Mouse (Mus musculus): ENCODE data around the gene Polr2i. TPM values are rescaled to one million over a fixed set of nuclear protein-coding genes. Genes with fewer than 3 reads are reported as not detected.
A peak's percentile ranks its signal among the peaks of the same experiment; 100 is the strongest.

Polr2i gene
- total RNA-seq, 2 experiments from 2014 or later = 50.8 to 58.9 TPM

DNA sequence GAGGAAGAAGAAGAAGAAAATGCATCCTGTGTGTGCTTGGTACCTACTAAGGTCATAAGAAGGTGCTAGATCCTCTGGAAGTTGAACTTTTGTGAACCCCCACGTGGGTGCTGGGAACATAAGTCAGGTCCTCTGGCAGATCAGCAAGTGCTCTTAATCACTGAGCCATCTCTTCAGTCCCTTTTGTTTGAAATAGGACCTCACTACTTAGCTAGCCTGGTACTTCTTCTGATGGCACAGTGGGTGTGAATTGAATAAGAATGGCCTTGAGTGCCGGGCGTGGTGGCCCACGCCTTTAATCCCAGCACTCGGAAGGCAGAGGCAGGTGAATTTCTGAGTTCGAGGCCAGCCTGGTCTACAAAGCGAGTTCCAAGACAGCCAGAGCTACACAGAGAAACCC lies 34.2 kb downstream of the Polr2i start:
- no peak for DNase-seq

- DNase-seq = no peak
These were observed 35.0 kb downstream of the Polr2i start for GRCm38 (mm10) chr7:30266780-30267179.

- no peak for DNase-seq
These were observed 37.9 kb downstream of the Polr2i start for GRCm38 (mm10) chr7:30269641-30270040.

DNA sequence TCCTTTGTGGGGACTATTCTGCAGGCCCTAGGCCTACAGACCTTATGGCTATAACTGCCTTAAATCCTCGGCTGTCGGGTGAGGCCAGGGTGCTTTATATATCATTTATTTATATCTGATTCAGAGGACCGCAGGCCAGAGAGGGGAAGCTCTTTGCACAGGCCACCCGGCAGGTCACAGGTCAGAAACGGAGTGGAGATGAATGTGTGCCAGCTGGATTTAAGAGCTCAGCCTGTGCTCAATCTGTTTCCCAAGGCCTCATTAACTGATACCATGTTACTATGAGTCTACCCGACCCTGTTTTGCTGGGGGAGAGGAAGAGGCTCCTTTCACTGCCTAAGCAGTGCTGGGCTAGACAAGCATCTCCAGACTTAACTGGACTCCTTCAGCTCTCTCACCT lies 42.6 kb downstream of the Polr2i start:
- no peak for DNase-seq

GRCm38 (mm10) chr7:30278911-30279310 lies 47.2 kb downstream of the Polr2i start:
- DNase-seq = no peak

DNA sequence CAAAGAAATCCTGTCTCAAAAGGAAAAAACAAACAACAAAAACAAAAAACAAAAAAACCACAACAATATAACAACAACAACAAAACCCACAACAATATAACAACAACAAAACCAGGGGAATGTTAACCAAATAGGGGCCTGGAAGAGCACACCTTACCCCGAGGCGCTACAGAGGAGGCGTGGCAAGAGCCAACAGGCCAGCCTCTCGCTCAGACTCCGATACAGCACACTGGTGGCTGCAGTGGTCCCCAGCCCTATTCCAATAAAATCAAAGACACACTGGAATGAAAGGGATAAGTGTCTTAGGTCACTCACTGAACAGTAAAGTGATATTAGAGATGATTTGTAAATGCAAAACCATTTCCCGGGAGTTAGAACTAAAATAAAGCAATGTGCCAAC lies 47.8 kb downstream of the Polr2i start:
- DNase-seq = no peak

DNA sequence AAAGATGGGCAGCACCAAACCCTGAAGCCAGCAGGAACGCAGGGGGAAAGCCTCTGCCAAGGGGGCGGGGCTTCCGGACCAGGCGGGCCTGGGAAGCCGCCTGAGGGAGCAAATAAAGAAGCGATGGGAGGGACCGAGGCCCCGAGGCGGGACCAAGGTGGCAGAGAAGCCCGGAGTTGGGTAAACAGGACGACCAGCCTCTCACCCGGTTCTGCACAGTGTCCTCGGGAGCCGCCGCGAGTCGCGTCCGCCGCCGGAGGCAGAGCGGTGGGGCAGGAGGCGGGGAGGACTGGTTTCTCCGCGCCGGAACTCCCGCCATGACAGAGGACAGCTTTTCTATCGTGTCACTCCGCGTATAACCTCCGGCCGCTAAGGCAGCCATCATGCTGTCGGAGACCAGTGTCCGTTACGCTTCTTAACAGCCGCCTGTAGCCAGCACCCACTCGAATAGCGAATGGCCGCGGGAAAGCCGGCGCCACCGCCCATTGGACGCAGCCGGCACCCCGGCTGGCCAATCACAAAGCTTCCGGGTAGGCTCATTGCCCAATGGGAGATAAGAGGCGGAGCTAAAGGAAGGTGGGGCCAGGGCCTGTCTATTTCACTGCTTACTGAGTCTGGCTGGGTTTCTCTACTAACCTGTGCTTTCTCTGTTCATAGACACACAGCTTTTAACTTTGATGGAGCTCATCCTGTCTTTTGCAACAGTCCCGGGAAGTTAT lies 48.4 kb downstream of the Polr2i start, which contains the start of the genes Thap8 and Wdr62:
Gene Thap8 (plus strand): TSS at position 144 of the 719 bp plus-strand sequence.
Gene Wdr62 (minus strand): TSS at position 469 of the 719 bp plus-strand sequence.
- DNase-seq = peak; percentile 91

DNA sequence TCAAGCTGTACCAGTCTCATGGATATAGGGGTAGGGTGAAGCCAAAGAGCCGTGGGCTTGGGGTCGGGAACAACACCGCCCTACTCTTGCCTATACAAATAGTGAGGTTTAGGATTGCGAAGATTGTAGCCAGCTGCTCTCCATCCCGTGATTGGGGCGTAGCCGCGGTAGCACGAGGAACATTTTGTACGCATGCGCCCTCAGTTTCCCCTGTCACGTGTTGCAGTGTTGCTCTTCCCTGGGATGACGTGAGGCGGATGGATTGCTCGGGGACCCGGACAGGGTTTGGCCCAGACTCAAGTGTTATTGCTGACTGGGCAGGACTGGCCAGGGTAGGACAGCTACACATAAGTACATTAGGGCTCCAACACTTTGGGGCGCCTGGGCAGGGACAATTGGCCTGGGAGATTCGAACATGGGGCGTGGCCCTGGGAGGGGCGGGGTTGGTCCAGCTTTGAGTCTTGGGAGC lies 49.0 kb downstream of the Polr2i start:
- peak; percentile 87 for DNase-seq

GRCm38 (mm10) chr7:30281522-30281921 lies 49.8 kb downstream of the Polr2i start:
- no peak for DNase-seq

DNA sequence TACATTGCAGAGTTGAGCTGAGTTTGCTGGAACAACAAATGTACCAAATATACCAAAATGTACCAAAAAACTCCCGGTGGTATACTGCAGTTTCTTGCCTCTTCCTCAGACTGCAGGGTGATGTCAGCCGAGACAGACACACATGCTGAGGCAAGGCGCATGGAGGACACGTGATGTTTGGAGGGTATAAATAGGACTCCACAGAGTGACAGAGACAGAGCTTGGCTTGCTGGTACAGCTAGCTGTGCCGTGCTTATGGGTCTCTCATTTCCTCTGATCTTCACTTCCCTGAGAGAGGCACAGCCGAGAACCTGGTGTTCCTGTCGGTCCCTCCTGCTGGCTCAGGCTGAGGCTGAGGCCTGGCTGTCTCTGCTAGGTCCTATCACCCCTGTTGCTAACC lies 51.0 kb downstream of the Polr2i start:
- DNase-seq = peak; percentile 27

Other genes with a start within 250 kb of the Polr2i start
- gene Zfp568, start 248.0 kb upstream of the Polr2i start, total RNA-seq (2021) = 10 to 100 TPM; 19.1 to 23.4 TPM
- 1 to 10 TPM; 1.2 to 2.0 TPM for gene Zfp14, start 180.6 kb upstream of the Polr2i start, total RNA-seq (2021)
- gene Zfp82, start 159.0 kb upstream of the Polr2i start, total RNA-seq (2021) = 1 to 10 TPM; 1.5 to 1.7 TPM
- not detected for gene Gm26920, start 141.5 kb upstream of the Polr2i start, total RNA-seq (2021)
- 1 to 10 TPM; 1.6 to 2.3 TPM for gene Zfp566, start 141.4 kb upstream of the Polr2i start, total RNA-seq (2021)
- gene Zfp260, start 137.2 kb upstream of the Polr2i start, total RNA-seq (2021) = 10 to 100 TPM; 24.1 to 24.4 TPM
- 1 to 10 TPM; 1.0 to 1.1 TPM for gene Zfp382, start 110.0 kb upstream of the Polr2i start, total RNA-seq (2021)
- 10 to 100 TPM; 21.4 to 28.0 TPM for gene Zfp146, start 62.2 kb upstream of the Polr2i start, total RNA-seq (2021)
- gene Cox7a1, start 47.8 kb upstream of the Polr2i start, total RNA-seq (2021) = 1,000 to 10,000 TPM; 1,093 to 1,260 TPM
- gene Capns1, start 33.1 kb upstream of the Polr2i start, total RNA-seq (2021) = 100 to 1,000 TPM; 201 to 255 TPM
- gene Tbcb, start 324 bp downstream of the Polr2i start, total RNA-seq (2021) = 10 to 100 TPM; 25.0 to 25.9 TPM
- gene Ovol3, start 3.8 kb downstream of the Polr2i start, total RNA-seq (2021) = not detected
- gene Thap8, start 48.1 kb downstream of the Polr2i start, total RNA-seq (2021) = under 1 TPM in 1 of 2 experiments, not detected in 1; 0.20 TPM
- 1 to 10 TPM; 1.8 to 3.8 TPM for gene Wdr62, start 48.5 kb downstream of the Polr2i start, total RNA-seq (2021)
- gene Clip3, start 59.8 kb downstream of the Polr2i start, total RNA-seq (2021) = 10 to 100 TPM in 1 of 2 experiments, 1 to 10 TPM in 1; 4.2 to 10.6 TPM
- 10 to 100 TPM; 18.6 to 18.8 TPM for gene Alkbh6, start 76.8 kb downstream of the Polr2i start, total RNA-seq (2021)
- gene Syne4, start 82.9 kb downstream of the Polr2i start, total RNA-seq (2021) = 1 to 10 TPM; 1.2 to 1.4 TPM
- gene E130208F15Rik, start 89.8 kb downstream of the Polr2i start, total RNA-seq (2021) = under 1 TPM; 0.31 to 0.46 TPM
- gene Sdhaf1, start 91.9 kb downstream of the Polr2i start, total RNA-seq (2021) = 1 to 10 TPM; 6.5 to 7.3 TPM
- gene Lrfn3, start 130.8 kb downstream of the Polr2i start, total RNA-seq (2021) = 1 to 10 TPM; 2.5 to 2.6 TPM
- 1 to 10 TPM; 5.8 to 6.5 TPM for gene Tyrobp, start 181.8 kb downstream of the Polr2i start, total RNA-seq (2021)
- not detected for gene Hcst, start 187.9 kb downstream of the Polr2i start, total RNA-seq (2021)
- under 1 TPM in 1 of 2 experiments, not detected in 1; 0.27 TPM for gene Nfkbid, start 189.8 kb downstream of the Polr2i start, total RNA-seq (2021)
- gene Aplp1, start 213.6 kb downstream of the Polr2i start, total RNA-seq (2021) = under 1 TPM; 0.72 to 0.95 TPM
- not detected for gene Kirrel2, start 225.7 kb downstream of the Polr2i start, total RNA-seq (2021)
- gene Nphs1, start 226.4 kb downstream of the Polr2i start, total RNA-seq (2021) = not detected